Mouse (Mus musculus): ENCODE results near the gene Gm14214. TPM values are rescaled to one million over a fixed set of nuclear protein-coding genes. Genes with fewer than 3 reads are reported as not detected.

Gene Gm14214
- polyA plus RNA-seq, 1 experiment from 2014 or later = not detected

DNA sequence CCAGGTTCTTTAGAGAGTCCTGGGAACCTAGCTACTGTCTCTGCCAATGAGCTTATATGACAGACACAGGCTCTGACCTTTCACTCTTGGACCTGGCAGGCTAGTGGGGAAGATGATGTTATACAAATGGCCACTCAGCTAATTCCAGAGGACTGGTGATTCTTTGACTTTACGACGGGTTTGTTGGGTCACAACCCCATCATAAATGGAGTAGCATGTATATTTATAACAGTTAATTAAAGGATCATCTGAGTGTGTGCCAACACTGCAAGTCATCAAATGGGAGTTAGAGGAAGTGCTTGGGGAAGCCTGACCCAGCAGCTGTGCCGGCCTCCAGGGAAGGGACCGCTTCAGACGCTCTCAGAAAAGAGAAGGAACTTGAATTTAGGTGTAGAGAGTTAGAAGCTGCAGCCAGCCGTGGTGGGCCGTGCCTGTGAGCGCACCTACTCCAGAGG, 4.2 kb downstream of the Gm14214 start:
- H3K4me2 ChIP-seq (replicated peaks) = no peak overlapping the region
- H3K9me3 ChIP-seq = no peaks in the 10 kb centered on the region
- no peaks in the 10 kb centered on the region for H3K4me1 ChIP-seq
- no peaks in the 10 kb centered on the region for H3K27me3 ChIP-seq (replicated peaks)
- no peak for ATAC-seq (ENCODE audit: low FRiP score, low read depth)
- H3K27ac ChIP-seq = no peak overlapping the region
- H3K9ac ChIP-seq = no peak overlapping the region
- H3K36me3 ChIP-seq = no peaks in the 10 kb centered on the region
- no peak overlapping the region for H3K4me3 ChIP-seq
- 76% methylated on average over 8 of the region's 8 CpGs for WGBS

DNA sequence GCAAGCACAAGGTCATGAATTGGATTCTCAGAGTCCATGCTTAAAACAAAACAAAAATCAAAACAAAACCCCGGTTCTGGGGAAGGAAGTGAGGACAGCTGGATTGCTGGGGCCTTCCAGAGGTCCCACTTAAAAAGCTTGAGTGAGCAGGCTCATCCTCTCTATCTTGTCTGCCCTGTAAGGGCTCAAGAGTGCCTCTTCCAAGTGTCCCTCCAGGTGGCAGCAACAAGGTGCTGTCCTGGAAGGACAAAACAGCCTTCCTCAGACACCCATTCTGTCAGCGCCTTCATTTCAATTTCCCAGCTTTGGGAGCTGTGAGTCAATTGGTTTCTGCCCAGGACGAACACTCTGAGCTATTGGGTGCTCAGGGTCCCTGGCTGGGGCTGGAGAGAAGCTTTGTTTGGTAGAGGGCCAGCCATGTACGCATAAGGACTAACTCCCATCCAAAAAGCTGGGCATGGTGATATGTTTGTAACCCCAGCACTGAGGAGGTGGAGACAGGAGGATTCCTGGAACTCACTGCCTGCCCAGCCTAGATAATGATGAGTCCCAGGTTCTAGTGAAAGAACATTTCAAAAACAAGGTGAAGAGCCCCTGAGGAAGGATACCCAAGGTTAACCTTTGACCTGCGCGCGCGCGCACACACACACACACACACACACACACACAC, 4.9 kb downstream of the Gm14214 start:
- H3K27me3 ChIP-seq (replicated peaks) = no peaks in the 10 kb centered on the region
- 82% methylated on average over 9 of the region's 9 CpGs for WGBS
- H3K4me3 ChIP-seq = no peak overlapping the region
- no peaks in the 10 kb centered on the region for H3K36me3 ChIP-seq
- H3K9me3 ChIP-seq = no peaks in the 10 kb centered on the region
- H3K9ac ChIP-seq = no peak overlapping the region
- no peak overlapping the region for H3K27ac ChIP-seq
- H3K4me1 ChIP-seq = no peaks in the 10 kb centered on the region
- ATAC-seq (ENCODE audit: low FRiP score, low read depth) = no peak
- no peak overlapping the region for H3K4me2 ChIP-seq (replicated peaks)

DNA sequence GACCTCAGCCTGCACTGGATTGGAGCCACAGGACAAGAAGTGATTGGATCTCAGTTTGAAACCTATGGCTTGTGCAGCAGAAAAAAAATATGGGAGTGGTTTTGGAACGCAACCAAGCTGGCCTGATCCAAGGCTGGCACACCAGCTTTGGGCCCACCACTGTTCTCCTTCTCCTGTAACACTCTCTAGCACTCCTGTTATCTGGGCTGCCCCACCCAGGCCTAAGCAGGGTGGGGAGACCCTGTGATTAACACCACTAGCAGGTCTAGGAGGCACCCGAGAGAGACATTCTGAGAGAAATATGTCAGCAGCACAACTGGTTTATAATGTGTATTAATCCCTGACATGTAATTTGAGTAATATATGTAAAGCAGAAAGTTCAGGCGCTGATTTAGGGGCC, 6.6 kb downstream of the Gm14214 start:
- no peaks in the 10 kb centered on the region for H3K4me1 ChIP-seq
- H3K4me3 ChIP-seq = no peak overlapping the region
- no peak overlapping the region for H3K9ac ChIP-seq
- no peak for ATAC-seq (ENCODE audit: low FRiP score, low read depth)
- no peak overlapping the region for H3K27ac ChIP-seq
- WGBS = 88% methylated on average over 3 of the region's 3 CpGs
- no peaks in the 10 kb centered on the region for H3K9me3 ChIP-seq
- H3K36me3 ChIP-seq = no peaks in the 10 kb centered on the region
- no peak overlapping the region for H3K4me2 ChIP-seq (replicated peaks)
- H3K27me3 ChIP-seq (replicated peaks) = no peaks in the 10 kb centered on the region

DNA sequence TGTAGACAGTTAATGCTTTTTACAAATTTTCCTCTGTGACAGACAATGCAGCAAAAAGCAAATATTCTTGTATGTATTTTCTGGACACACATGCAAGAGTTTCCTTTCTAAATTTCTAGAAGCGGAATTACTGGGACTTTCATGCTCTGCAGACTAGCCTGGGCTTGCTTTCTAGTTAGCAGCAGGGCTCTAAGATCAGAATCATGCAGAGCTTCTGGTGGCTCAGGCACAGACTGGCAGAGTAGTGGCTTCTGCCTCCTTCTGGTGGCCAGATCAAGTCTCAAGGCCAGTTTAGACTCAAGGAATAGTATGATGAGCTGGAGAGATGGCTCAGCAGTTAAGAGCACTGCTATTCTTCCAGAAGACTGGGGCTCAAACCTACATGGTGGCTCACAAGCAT, 11.4 kb downstream of the Gm14214 start:
- Histone ChIP-seq H3K4me1 (no peaks in the 10 kb centered on the region), H3K36me3 (no peaks in the 10 kb centered on the region), H3K9me3 (no peaks in the 10 kb centered on the region), H3K4me2 (replicated peaks) (no peak overlapping the region), H3K4me3 (no peak overlapping the region), H3K27me3 (replicated peaks) (no peaks in the 10 kb centered on the region), H3K9ac (no peak overlapping the region), H3K27ac (no peak overlapping the region)
- 86% methylated on average over 1 of the region's 1 CpGs for WGBS
- ATAC-seq (ENCODE audit: low FRiP score, low read depth) = no peak

DNA sequence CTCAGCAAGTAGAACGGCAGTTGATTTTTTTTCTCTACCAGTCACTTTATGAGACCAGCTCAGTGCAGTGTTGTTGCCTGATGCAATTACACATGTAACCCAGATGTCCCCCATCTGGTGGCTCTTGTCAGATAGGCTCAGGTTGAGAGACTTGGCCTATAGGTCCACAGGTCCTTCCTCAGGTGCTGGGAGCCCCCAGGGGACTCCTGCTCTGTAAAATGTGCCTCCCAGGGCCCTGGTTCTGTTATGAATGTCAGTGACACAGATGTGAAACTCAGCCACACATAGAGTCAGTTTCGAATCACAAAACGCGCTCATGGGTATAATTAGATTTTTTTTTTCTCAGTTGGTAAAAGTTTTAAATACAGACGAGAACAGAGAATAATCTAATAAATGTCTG, 12.1 kb downstream of the Gm14214 start:
- no peaks in the 10 kb centered on the region for H3K9me3 ChIP-seq
- 81% methylated on average over 5 of the region's 5 CpGs for WGBS
- H3K4me1 ChIP-seq = no peaks in the 10 kb centered on the region
- H3K27me3 ChIP-seq (replicated peaks) = no peaks in the 10 kb centered on the region
- H3K36me3 ChIP-seq = no peaks in the 10 kb centered on the region
- ATAC-seq (ENCODE audit: low FRiP score, low read depth) = no peak
- H3K27ac ChIP-seq = no peak overlapping the region
- H3K9ac ChIP-seq = no peak overlapping the region
- H3K4me3 ChIP-seq = no peak overlapping the region
- H3K4me2 ChIP-seq (replicated peaks) = no peak overlapping the region

DNA sequence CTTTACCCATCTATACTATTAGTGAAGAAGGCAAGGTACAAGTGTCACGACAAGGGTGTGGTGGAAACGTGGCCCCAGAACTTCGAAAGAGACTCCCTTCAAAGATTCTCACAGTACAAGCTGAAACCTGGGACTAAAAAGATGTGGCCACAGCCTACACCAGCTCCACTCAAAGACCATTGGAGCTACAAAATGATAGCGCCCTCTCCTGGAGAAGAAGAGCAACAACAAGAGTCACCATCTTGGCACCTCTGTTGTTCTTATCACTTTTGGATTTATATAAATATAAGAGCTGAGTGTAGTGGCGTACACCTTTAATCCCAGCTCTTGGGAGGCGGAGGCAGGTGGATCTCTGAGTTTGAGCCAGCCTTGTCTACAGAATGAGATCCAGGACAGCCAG, 14.0 kb downstream of the Gm14214 start:
- no peak overlapping the region for H3K4me3 ChIP-seq
- no peak overlapping the region for H3K9ac ChIP-seq
- peaks cover 5% of the 10 kb centered on the region; the same call in 1 of the 2 replicates for H3K4me1 ChIP-seq
- H3K27ac ChIP-seq = no peak overlapping the region
- H3K4me2 ChIP-seq (replicated peaks) = no peak overlapping the region
- no peaks in the 10 kb centered on the region for H3K36me3 ChIP-seq
- ATAC-seq (ENCODE audit: low FRiP score, low read depth) = no peak
- no peaks in the 10 kb centered on the region; the same call in 1 of the 2 replicates for H3K27me3 ChIP-seq (replicated peaks)
- no peaks in the 10 kb centered on the region for H3K9me3 ChIP-seq
- 58% methylated on average over 6 of the region's 6 CpGs for WGBS

DNA sequence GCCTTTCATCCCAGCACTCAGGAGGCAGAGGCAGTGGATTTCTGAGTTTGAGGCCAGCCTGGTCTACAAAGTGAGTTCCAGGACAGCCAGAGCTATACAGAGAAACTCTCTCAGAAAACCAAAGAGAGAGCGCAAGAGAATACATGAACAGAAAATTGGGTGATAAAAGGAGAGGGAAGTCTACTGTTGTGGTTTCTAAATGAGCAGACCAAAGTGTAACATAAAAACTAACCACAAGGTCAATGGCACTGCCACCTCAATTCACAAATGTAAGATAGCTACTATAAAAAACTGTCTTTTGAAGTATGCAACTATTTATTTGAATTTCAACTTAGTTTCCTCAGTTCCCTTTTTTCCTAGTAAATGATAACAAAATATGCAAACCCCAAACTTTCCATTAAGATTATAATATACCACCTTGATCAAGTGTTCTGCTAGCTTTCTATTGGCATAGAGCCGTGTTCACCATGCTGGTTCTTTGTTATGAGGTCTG, 15.7 kb downstream of the Gm14214 start:
- H3K9ac ChIP-seq = no peak overlapping the region
- ATAC-seq (ENCODE audit: low FRiP score, low read depth) = no peak
- 90% methylated on average over 2 of the region's 2 CpGs for whole genome bisulfite sequencing

DNA sequence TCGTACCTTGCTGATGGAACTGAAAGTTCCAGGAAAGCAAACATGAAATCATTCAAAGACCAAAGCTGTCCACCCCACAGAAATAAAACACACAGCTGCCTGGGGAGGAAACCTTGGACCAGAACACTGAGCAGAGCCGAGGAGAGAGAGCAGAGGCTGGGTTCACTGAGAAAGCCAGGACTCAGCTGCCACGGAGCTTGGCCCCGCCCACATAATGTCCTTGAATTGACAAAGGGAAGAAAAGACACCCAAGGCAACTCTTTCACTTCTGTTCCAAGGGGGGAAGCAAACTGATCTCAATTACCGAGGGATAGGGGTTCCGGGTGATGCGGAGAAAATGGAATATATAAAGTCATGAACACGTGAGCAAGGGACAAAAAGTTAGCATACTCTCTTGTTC, 17.9 kb downstream of the Gm14214 start:
- peaks cover 21% of the 10 kb centered on the region for H3K4me1 ChIP-seq
- no peaks in the 10 kb centered on the region for H3K36me3 ChIP-seq
- no peaks in the 10 kb centered on the region; the same call in 1 of the 2 replicates for H3K27me3 ChIP-seq (replicated peaks)
- H3K4me3 ChIP-seq = no peak overlapping the region
- no peak for ATAC-seq (ENCODE audit: low FRiP score, low read depth)
- H3K27ac ChIP-seq = no peak overlapping the region
- H3K9ac ChIP-seq = no peak overlapping the region
- no peaks in the 10 kb centered on the region for H3K9me3 ChIP-seq
- H3K4me2 ChIP-seq (replicated peaks) = no peak overlapping the region
- whole genome bisulfite sequencing = 54% methylated on average over 8 of the region's 8 CpGs

More for the DNA sequence above, 15.7 kb downstream of the Gm14214 start:
- Histone ChIP-seq H3K4me2 (replicated peaks) (no peak overlapping the region), H3K27ac (no peak overlapping the region), H3K4me3 (no peak overlapping the region), H3K27me3 (replicated peaks) (no peaks in the 10 kb centered on the region; the same call in 1 of the 2 replicates), H3K36me3 (no peaks in the 10 kb centered on the region), H3K9me3 (no peaks in the 10 kb centered on the region), H3K4me1 (peaks cover 13% of the 10 kb centered on the region)

DNA sequence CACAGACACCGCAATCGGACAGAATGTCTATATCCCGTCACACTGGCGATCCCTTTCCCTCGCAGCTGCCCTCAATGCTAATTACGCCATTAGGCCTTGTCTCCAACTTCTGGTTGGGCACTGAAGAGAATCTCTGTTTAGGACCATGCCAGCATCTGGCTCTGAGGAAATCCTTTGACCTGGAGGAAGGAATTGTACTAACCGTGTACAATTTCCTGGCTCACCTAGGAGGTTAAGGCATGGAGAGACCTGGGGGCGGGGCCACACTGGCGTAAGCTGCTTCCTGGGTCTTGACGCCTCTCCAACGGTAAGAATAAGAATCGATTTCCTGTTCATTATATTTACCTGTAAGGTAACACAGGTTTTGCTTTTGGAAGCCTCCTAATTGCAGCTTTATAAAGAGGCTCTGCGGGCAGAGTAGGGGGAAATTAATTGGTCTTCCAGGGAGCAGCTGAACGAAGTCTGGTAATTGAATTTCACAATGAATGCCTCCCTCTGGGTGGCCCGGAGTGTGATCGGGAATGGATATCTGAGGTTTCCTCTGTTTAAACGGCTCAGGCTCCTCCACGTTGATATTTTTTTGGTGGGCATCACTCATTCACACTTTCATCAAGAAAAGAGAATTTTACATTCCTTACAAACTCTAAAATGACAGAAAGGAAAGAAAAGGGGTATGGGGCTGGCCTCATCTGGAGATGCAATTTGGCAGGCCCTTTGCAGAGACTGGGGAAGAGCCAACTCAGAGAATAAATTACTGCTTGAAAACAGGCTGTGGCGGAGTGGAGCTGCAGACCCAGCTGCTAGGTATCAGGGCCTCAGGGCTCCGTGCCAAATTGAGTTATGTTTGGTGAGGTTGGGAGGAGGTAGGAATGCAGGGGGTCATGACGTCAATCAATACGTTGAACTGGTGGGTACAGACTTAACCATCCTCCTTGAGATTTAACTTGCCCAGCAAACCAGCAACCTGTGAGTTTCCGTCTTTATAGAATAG, 20.5 kb downstream of the Gm14214 start:
- 58% methylated on average over 23 of the region's 23 CpGs for WGBS

DNA sequence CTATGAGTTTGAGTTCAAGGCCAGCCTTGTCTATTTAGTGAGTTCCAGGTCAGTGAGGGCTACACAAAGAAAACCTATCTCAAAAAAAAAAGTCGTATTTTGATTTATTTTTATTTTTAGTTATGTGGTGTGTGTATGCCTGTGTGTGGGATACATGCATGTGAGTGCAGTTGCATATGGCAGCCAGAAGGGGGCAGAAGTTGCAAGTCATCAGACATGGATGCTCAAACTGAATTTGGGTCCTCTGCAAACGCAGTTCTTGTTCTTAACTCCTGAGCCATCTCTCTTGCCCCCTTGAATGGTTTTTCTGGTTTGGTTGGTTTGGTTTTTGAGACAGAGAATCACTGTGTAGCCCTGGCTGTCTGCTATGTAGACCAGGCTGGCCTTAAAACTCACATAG, 21.4 kb downstream of the Gm14214 start:
- ATAC-seq (ENCODE audit: low FRiP score, low read depth) = no peak
- Histone ChIP-seq H3K4me2 (replicated peaks) (no peak overlapping the region), H3K36me3 (no peaks in the 10 kb centered on the region), H3K4me3 (no peak overlapping the region), H3K27ac (no peak overlapping the region), H3K4me1 (peaks cover 21% of the 10 kb centered on the region), H3K9me3 (no peaks in the 10 kb centered on the region), H3K27me3 (replicated peaks) (no peaks in the 10 kb centered on the region; the same call in 1 of the 2 replicates), H3K9ac (no peak overlapping the region)
- 83% methylated on average over 2 of the region's 2 CpGs for WGBS

More for the DNA sequence above, 20.5 kb downstream of the Gm14214 start:
- Histone ChIP-seq H3K4me3 (no peak overlapping the region), H3K4me2 (replicated peaks) (peak overlapping the region; percentile 20), H3K36me3 (no peaks in the 10 kb centered on the region), H3K9ac (no peak overlapping the region), H3K27me3 (replicated peaks) (no peaks in the 10 kb centered on the region; the same call in 1 of the 2 replicates), H3K9me3 (no peaks in the 10 kb centered on the region), H3K27ac (no peak overlapping the region), H3K4me1 (peaks cover 21% of the 10 kb centered on the region)
- ATAC-seq (ENCODE audit: low FRiP score, low read depth) = peak; percentile 74

DNA sequence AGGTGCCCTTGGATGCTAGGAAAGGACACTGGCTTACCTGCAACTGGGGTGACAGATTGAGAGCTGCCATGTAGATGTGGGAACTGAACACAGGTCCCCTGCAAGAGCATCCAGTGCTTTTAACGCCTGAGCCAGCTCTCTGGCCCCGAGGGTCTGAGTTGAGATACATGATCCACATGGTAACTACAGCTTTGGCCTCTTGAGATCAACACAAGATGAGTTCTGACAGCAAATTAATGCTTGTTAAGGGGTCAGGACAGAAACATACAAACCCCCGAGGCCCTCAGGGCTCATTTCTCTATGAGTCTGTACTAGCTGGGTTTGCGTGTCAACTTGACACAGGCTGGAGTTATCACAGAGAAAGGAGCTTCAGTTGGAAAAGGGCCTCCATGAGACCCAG, 25.9 kb downstream of the Gm14214 start:
- Histone ChIP-seq H3K4me3 (no peak overlapping the region), H3K27me3 (replicated peaks) (no peaks in the 10 kb centered on the region), H3K4me2 (replicated peaks) (no peak overlapping the region), H3K4me1 (peaks cover 9% of the 10 kb centered on the region; the same call in 1 of the 2 replicates), H3K9ac (no peak overlapping the region), H3K27ac (no peak overlapping the region), H3K36me3 (no peaks in the 10 kb centered on the region), H3K9me3 (no peaks in the 10 kb centered on the region)
- 70% methylated on average over 4 of the region's 4 CpGs for WGBS
- no peak for ATAC-seq (ENCODE audit: low FRiP score, low read depth)
